Mouse (Mus musculus): ENCODE data around the gene Rbm19. TPM values are rescaled to one million over a fixed set of nuclear protein-coding genes. Genes with fewer than 3 reads are reported as not detected.

Gene Rbm19
- polyA plus RNA-seq, 1 experiment: 33.7 TPM

DNA sequence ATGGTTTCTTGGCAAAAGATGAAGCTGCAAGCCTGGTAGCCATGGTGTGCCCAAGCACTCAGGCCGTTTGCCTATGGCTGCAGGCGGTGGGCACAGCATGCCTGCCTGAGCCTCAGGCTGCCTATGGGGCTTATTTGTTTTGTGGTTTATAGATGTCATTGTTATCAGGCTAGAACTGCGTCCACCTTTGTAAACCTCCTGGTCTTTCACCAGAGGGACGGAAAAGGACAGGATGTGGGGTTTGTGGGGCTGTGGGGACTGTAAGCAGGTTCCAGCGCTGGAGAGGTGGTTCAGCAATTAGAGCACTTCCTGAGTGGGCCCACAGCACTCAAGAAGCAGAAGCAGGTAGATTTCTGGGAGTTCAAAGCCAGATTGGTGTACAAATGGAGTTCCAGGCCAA lies 12.2 kb downstream of the Rbm19 start:
- no peak for TF ChIP-seq GATA1 (IDR thresholded peaks at IDR 0.05; ENCODE audit: low read length)

DNA sequence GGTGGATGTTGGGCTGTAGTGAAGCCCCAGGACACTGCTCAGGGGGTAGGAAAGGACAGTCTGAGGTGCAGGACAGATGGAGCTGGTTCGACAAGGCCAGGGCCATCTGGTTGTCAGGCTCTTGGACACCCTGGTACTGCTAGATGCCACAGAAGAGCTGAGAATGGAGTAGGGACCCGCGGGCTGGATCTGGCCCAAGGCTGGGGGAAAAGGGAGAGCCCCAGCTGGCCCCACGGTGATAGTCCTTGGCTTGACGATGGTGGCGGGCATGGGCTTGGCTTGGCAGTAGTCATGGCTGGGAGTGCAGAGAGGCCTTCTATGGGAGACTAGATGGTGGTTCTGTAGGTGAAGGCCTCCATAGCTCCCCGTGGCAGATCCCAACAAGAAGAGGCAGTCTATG lies 12.8 kb downstream of the Rbm19 start:
- no peak for TF ChIP-seq GATA1 (IDR thresholded peaks at IDR 0.05; ENCODE audit: low read length)

- no peak for TF ChIP-seq GATA1 (IDR thresholded peaks at IDR 0.05; ENCODE audit: low read length)
Measured at GRCm38 (mm10) chr5:120129761-120130160, 13.5 kb downstream of the Rbm19 start.

- TF ChIP-seq GATA1 (IDR thresholded peaks at IDR 0.05; ENCODE audit: low read length): no peak
Measured at GRCm38 (mm10) chr5:120130163-120130562, 13.9 kb downstream of the Rbm19 start.

GRCm38 (mm10) chr5:120131600-120131999 lies 15.3 kb downstream of the Rbm19 start:
- no peak for TF ChIP-seq GATA1 (IDR thresholded peaks at IDR 0.05; ENCODE audit: low read length)

GRCm38 (mm10) chr5:120134000-120134399 lies 17.7 kb downstream of the Rbm19 start:
- TF ChIP-seq GATA1 (IDR thresholded peaks at IDR 0.05; ENCODE audit: low read length): no peak

GRCm38 (mm10) chr5:120135337-120135736 lies 19.1 kb downstream of the Rbm19 start:
- TF ChIP-seq GATA1 (IDR thresholded peaks at IDR 0.05; ENCODE audit: low read length): no peak

GRCm38 (mm10) chr5:120135823-120136222 lies 19.6 kb downstream of the Rbm19 start:
- TF ChIP-seq GATA1 (IDR thresholded peaks at IDR 0.05; ENCODE audit: low read length): no peak

DNA sequence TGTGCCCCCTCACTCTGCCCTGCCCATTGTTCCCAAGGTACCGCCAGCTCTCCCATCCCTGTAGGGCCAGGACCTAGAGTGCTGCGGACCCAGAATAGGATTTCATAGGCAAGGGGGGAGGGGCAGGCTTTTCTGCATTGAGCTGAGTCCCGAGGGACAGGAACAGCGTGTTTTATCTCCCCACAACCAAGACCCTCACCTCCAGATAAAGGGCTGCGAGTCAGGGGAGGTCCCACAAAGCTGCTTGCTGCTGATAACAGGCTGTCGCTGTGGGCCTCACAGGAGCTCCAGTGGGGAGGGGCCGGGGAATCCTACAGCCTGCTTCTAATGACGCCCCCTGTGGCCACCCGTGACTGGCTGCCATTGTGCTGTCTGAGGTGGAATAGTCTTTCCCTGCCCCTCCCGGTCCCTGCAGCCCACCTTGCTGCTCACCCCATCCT lies 20.0 kb downstream of the Rbm19 start:
- TF ChIP-seq GATA1 (IDR thresholded peaks at IDR 0.05; ENCODE audit: low read length): peak; percentile 88

DNA sequence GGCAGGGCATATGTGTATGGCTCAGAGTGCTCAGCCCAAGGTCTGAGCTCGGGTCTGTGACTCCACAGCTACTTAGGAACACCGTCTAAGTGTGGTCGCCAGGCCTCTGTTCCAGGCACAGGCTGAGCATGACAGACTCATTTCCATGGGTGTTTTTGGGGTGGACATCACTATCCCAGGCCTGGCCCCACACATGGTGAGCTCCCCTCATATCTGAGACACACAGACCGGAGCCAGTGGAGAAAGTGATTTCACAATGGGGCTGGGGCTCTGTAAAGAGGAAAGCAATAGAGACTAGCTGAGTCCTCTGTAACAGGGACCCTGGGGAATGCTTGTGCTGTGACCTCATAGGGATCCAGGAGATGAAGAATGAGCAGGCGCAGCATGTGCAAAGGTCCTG lies 20.8 kb downstream of the Rbm19 start:
- no peak for TF ChIP-seq GATA1 (IDR thresholded peaks at IDR 0.05; ENCODE audit: low read length)

DNA sequence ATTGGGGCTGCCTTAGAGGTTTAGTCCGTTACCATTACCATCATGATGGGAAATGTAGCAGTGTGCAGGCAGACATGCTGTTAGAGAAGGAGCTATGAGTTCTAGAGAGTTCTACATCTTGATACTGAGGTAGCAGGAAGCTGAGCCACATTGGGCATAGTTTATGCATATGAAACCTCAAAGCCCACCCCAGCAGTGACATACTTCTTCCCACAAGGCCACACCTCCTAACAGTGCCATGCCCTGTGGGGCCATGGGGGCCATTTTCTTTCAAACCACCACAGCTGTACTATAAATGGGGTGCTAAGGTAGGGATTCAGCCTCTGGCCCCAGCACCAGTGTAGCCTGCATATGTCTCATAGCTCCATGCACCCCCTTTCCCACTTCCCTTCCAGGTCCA lies 21.6 kb downstream of the Rbm19 start:
- no peak for TF ChIP-seq GATA1 (IDR thresholded peaks at IDR 0.05; ENCODE audit: low read length)

- no peak for TF ChIP-seq GATA1 (IDR thresholded peaks at IDR 0.05; ENCODE audit: low read length)
Measured at GRCm38 (mm10) chr5:120138406-120138805, 22.1 kb downstream of the Rbm19 start.

DNA sequence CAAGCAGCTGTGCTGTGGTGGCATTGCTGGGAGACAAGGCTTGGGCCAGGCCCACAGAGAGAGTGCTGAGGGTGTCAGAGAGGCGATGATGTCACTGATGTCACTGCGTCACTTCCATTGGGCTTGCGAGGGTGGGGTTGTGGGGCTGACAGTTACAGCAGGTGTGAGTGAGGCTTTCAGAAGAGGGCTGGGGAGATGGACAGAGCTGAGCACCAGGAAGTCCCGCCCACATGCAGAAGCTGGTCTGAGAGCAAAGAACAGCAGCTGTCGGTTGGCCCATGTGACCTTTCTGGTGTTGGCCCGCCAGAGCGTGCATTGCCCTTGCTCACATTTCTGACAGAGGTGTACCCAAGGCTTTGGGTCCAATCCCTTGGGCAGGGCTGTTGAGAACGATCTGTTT lies 23.0 kb downstream of the Rbm19 start:
- TF ChIP-seq GATA1 (IDR thresholded peaks at IDR 0.05; ENCODE audit: low read length): no peak

- no peak for TF ChIP-seq GATA1 (IDR thresholded peaks at IDR 0.05; ENCODE audit: low read length)
Measured at GRCm38 (mm10) chr5:120143941-120144340, 27.7 kb downstream of the Rbm19 start.

- TF ChIP-seq GATA1 (IDR thresholded peaks at IDR 0.05; ENCODE audit: low read length): no peak
Measured at GRCm38 (mm10) chr5:120145371-120146050, 29.2 kb downstream of the Rbm19 start.

GRCm38 (mm10) chr5:120146051-120146385 lies 29.8 kb downstream of the Rbm19 start:
- no peak for TF ChIP-seq GATA1 (IDR thresholded peaks at IDR 0.05; ENCODE audit: low read length)

- TF ChIP-seq GATA1 (IDR thresholded peaks at IDR 0.05; ENCODE audit: low read length): no peak
Measured at GRCm38 (mm10) chr5:120146909-120147308, 30.6 kb downstream of the Rbm19 start.

- no peak for TF ChIP-seq GATA1 (IDR thresholded peaks at IDR 0.05; ENCODE audit: low read length)
Measured at GRCm38 (mm10) chr5:120148246-120148645, 32.0 kb downstream of the Rbm19 start.
